Mouse (Mus musculus): ENCODE measurements around the gene Adam17.

Adam17 gene

GRCm38 (mm10) chr12:21353681-21354080 lies 19.8 kb downstream of the Adam17 start:
- no peak for DNase-seq (ENCODE audit: low spot score in 2 of 2)

DNA sequence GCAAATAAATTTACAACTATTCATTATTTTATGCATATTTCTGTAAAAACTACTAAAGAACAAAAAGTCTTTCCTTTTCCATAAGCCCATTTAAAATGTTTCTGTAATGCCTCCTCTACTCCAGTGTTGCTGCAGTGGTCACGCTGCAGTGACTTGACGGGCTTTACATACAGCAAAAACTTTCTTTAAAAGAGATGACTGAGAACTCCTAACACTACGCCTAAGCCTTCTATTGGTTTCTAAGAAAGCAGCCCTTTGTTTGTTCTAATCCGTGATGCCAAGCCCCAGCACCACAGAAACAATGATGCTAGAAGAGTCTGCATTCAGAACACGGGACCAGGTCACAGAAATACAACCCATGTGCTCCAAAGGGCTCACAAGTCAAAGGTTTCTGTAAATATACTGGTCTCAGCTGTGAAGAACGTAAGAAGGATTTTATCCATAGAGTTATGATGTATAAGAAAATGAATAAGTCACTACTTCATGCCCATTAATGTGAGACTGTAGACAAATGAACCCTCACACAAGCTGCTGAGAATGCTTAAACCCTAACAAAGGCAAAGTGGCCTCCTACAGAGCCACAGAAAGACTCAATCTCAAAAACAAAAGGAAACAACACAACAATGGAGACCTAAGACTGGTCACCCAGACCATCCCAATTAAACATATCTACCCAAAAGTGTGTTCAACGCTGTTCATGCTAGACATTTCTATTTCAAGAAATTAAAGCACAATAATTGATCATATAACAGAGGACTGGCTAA lies 23.1 kb downstream of the Adam17 start:
- no peak for DNase-seq (ENCODE audit: low spot score in 2 of 2)

GRCm38 (mm10) chr12:21346972-21347371 lies 26.5 kb downstream of the Adam17 start:
- no peak for DNase-seq (ENCODE audit: low spot score in 2 of 2)

DNA sequence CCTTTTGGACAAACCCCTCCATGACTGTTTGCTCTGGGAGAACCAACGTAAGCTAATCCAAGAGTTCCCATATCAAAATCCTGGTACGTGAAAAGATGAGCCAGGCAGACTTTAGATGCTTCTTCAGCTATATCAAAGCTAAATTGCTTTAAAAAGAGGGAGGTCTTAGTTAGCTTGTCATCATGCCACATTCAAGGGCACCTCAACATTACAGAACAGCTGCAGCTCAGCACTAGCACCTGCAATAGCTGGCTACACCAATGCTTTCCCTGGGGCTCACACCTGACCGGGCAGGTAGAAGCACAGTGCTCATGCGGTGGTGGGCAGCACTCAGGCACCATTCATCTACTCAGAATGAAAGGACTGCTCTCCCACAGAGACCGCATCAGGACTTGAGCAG lies 32.8 kb downstream of the Adam17 start:
- DNase-seq (ENCODE audit: low spot score in 2 of 2): no peak

GRCm38 (mm10) chr12:21337171-21337570 lies 36.3 kb downstream of the Adam17 start:
- DNase-seq (ENCODE audit: low spot score in 2 of 2): no peak

GRCm38 (mm10) chr12:21335869-21336268 lies 37.6 kb downstream of the Adam17 start:
- peak; percentile 47 to 57 for DNase-seq (ENCODE audit: low spot score in 2 of 2)

GRCm38 (mm10) chr12:21333766-21334165 lies 39.7 kb downstream of the Adam17 start:
- DNase-seq (ENCODE audit: low spot score in 2 of 2): no peak

DNA sequence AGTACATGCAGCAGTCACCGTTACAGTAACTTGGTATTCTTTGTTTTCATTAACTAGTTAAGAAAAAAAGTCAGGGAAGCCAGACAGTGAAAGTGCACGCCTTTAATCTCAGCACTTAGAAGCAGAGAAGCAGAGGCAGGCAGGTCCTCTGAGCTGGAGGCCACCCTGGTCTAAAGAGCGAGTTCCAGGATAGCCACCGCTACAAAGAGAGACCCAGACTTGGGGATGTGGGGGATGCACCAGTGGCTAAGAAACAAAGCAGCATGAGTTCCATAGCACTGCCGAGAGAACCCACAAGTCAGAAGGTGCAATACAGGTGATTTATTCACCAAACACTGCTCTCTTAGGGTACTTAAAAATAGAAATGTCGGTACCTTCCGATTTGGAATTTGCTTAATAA lies 40.4 kb downstream of the Adam17 start:
- no peak for DNase-seq (ENCODE audit: low spot score in 2 of 2)

GRCm38 (mm10) chr12:21331711-21332110 lies 41.7 kb downstream of the Adam17 start:
- no peak for DNase-seq (ENCODE audit: low spot score in 2 of 2)

DNA sequence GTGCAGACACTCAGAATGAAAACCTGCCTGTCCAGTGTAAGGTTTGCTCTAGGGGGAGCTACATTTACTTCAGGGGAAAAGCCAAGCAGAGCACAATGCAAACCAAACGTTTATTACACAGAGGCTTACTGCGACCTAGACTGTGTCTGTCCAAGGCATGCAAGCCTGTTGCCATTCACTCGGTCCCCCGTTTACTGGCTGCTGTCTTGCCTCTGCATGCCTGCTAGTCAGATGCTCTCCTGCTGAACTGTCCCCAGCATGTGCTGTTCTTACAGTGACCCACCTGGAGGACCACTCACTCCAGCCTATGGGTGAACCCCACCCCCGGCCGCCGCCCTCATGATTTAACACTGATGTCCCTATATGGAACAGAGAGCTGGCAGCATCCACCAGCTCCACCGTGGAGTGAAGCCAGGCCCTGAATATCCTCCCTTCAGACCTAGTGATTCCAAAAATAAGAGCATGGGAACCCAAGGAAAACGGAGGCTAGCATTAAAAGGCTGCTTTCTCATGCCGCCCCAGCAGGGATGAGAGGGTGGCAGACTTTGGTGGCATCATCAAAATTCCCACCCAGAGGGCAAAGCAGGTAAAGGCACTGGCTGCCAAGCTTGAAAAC lies 42.4 kb downstream of the Adam17 start:
- DNase-seq (ENCODE audit: low spot score in 2 of 2): peak; percentile 53 to 79

GRCm38 (mm10) chr12:21329661-21330400 lies 43.6 kb downstream of the Adam17 start:
- no peak for DNase-seq (ENCODE audit: low spot score in 2 of 2)

DNA sequence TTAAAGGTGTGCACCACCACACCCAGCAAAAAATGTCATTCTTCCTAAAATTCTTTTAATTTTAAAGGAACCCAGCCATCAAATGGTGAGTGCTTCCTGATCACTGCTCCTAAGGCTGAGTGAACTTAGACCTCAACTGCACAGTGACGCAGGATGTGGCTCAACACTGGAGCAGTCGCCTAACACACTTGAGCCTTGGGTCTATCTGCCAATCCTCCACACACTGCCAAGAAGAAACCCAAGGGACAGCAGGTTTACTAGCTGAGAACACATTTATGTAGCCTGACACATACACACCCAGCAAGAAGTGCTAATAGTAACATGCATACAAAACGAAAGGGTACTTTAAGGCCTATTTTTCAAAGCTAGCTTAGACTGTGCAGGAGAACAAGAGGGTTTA lies 47.1 kb downstream of the Adam17 start:
- no peak for DNase-seq (ENCODE audit: low spot score in 2 of 2)

GRCm38 (mm10) chr12:21325266-21325665 lies 48.2 kb downstream of the Adam17 start:
- no peak for DNase-seq (ENCODE audit: low spot score in 2 of 2)

DNA sequence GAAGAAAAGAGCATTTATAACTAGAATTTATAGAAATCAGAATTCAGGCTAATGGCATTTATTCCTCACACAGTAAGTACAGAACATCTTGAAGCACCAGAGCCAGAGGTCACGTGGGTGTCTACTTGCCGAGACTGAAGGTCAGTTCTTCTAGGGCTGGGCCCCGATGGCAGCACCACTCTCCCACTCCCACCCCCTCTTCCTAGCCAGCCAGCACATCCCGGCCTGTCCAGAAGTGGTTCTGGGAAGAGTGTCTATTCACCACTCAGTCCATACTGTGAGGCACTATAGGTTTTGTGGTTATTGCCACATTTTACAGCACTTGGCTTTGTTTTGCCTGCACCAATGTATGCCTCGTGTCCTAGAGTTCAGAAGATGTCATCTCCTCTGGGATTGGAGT lies 49.3 kb downstream of the Adam17 start:
- DNase-seq (ENCODE audit: low spot score in 2 of 2): no peak

DNA sequence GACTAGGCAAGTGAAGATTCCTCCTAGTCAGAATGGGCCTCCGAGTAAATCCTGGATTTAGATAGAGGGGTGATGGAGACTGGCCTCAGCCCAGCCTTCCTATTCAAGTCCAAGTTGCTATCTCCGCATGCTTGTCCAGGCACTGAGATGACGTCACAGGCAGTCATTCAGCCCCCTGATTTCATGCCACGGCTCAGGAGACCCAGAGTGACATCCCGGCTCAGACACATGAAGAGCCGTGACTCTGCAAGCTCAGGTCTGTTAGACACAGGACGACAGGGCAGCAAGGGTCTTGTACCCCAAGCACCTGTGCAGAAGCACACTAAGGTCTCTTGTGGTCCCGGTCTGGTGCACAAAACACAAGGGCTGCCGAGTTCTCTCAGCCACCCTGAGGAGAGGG lies 50.6 kb downstream of the Adam17 start:
- DNase-seq (ENCODE audit: low spot score in 2 of 2): no peak

DNA sequence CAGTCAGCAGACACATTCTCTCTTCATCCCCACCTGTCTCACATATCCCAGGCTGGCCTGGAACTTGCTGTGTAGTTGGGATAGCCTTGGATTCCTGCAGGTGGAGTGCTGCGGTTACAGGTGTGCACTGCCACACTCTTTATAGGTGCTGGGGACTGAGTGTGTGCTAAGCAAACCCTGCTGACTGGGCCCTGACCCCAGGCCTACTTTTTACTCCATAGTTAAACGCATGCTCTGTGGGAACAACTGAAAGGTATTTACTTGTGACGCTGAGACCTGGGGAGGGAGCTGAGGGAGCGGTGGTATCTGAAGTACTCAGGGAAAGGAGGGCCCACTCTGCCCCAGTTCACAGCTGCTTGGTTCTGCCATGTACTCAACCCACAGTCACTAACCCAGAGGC lies 51.1 kb downstream of the Adam17 start:
- no peak for DNase-seq (ENCODE audit: low spot score in 2 of 2)

- DNase-seq (ENCODE audit: low spot score in 2 of 2): no peak
These were observed 52.3 kb downstream of the Adam17 start for GRCm38 (mm10) chr12:21321170-21321569.

DNA sequence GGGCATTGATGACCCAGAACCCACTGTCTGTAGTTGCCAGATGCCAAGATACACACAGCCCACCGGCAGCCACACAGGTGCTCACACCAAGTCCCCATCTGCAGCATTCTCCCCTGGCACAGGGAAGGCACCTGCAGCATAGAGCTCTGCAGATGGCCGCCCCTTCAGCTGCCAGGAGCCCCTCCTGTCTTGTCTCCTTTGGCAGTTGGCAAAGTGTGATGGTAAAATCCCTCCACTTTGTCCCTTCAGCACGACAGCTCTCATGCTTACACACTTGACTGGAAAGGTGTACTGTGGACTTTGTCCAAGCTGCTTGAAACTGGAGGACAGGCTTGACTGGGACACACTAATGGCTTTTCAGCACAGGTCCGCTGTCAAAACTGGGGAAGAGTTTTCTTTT lies 53.1 kb downstream of the Adam17 start:
- DNase-seq (ENCODE audit: low spot score in 2 of 2): no peak

DNA sequence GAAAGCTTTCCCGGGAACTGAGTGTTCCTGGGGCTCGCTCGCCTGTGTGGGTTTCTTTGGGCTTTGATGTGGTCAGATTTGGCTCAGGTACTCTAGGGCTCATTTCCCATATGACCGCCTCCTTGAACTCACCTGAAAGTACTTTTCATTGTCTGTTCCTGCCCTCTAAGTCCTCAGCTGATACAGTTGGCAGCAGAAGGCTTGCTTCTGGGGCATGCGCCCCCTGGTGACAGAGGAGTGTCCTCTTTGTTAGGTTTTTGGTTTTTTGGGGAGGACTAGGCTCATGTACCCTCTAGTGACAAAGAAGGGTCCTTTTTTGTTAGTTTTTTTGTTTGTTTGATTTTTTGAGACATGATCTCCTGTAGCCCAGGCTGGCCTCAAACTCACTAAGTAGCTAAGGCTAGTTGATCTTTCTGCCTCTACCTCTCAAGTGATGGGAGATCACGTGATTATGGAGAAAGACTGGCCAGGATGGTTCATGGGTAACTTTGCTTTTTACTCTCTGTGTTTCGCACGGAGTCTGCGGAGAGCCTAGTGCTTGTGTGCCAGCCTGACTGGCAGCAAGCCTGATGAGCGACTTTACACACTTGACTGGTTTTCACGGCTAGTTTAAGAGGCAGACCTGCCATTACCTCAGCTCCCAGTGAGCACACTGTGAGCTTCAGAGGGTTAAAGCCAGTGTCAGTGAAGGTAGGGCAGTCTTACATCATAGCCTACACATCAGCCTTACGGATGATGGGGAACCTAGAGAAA lies 55.1 kb downstream of the Adam17 start:
- DNase-seq (ENCODE audit: low spot score in 2 of 2): peak; percentile 51 to 66

DNA sequence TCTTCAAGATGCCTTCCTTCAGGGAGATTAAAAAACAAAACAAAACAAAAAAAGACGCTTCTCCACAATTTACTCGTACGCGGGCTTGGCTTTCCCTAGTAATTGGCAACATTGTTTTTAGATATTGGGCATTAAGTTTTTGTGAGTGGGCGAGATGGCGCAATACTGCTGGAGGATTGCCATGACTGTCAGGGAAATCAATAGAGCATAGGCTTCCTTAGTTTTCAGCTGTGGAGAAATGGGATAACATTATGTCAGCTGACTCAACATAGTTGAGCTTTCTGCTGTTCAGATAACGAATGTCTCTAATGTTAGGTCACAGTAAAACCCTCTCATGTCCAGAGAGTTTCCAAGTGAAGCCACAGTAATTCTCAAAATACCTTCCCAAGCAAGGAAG lies 56.6 kb downstream of the Adam17 start:
- no peak for DNase-seq (ENCODE audit: low spot score in 2 of 2)

DNA sequence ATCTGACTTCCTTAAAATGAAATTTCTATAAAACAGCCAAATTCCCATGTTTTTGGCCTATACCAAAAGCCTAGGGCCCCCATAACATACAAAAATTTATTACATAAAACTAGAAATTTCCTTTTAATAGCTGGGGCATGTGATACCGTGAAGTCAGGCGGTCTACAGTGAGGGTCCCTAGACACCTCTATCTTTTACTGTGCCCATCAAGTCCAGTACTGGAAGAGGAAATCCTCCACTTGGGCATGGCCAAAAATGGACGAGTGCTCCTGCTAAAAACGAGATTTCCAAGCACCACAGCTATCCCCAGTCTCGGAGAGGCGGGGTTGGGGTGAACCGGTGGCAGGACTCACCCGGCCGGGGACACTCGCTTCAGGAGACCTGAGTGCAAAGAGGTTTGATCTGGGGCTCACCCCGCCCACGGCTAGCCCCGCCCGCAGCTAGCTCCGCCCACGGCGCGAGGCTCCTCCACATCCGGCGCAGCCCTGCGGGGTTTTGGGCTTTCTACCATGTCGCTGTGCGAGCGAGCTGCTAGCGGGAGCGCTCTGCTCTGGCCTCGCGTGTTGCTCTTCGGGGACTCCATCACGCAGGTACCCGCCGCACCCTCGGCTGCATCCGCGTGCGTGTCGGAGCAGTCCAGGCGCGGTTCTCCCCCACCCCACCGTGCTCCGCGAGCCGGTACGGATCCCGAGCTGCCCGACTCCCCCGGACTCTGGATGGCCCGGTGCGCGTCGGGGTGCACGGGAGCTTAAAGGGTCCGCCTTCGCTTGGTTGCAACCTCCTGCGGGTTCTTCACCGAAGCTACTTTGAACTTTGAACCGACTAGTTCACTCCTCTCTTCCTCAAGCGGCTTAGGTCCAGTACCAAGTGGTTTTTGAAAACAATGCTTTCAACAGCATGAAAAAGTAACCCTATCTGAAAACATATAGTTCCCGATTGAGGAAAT lies 57.2 kb downstream of the Adam17 start, which contains the start of gene Iah1:
TSS of gene Iah1 (plus strand) at position 467 of the 946 bp plus-strand sequence.
- peak; percentile 78 to 80 for DNase-seq (ENCODE audit: low spot score in 2 of 2)
